Mouse (Mus musculus) right cerebral cortex, postnatal 25 days (tissue): ENCODE measurements around the gene Med29.

Experiments
- DNase-seq: peaks from one replicate; pipeline ENCODE4 v3.0.0; 2022

The Med29 gene

DNA sequence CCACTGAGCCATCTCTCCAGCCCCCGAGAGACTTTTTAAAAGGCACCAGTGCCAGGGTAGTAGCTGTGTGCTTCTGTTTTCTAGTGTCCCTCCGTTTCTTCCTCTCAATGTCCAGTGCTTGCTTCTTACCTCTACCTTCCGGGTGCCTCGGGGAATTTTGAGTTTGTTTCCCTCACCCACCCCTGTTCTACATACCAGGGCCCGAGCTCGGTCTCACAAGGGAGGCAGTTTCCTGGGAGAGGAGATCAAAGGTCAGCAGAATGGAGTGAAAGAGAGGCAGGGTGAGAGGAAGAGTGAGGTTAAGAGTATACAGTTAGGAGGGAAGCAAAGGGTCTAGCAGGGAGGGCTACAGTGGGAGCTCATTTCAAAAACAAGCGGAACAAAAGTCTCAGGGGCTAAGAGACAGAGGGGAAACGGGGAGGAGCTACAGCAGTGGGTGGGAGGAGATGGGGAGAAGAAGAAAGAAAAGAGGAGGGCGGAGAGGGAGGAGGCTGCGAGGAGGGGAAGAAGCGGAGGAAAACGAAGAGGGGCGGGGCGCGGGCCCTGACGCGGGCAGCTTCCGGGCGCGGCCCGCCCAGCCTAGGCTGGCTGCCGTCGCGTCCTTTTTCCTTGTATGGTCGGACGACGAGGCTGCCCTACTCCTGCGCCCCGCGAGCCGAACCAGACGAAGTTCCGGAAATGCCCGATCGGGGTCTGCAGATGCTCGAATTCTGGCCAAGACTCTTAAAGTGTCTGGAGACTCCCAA lies 17.2 kb downstream of the Med29 start:
- peak; percentile 73 for DNase-seq

DNA sequence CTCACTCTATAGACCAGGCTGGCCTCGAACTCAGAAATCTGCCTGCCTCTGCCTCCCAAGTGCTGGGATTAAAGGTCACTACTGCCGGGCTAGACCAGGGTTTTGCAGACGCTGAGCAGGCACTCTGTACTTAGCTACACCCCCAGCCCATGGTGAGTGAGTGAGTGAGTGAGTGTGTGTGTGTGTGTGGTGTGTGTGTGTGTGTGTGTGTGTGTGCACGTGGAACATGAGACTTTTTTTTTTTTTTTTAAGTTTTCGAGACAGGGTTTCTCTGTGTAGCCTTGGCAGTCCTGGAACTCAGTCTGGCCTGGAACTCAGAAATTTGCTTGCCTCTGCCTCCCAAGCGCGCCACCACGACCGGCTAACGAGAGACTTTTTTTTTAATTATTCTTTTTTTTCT lies 17.9 kb downstream of the Med29 start:
- DNase-seq, result no peak

DNA sequence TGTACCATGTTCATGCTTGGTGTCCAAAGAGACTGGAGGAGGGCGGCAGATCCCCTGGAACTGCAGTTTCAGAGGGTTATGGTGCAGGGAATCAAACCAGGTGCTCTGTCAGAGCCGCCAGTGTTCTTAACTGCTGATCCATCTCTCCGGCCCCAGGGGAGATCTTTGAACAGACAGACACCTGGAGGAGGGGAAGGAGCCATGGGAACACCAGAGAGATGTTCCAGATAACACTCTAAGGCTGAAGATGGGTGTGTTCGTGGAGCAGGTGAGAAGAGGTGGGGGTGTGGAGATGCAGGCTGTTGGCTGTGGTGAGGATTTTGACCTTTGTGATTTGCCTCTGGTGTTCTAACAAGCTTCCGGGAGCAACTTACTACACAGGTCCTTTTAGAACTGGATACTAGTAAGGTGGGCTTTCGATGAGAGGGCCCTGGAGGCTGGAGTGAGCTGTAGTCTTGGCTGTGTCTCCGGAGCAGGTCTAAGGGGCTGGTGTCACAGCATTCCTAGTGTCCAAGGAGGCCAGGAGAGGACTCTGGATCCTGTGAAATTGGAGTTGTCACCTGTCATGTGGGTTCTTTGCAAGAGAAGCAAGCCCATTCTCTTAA lies 18.5 kb downstream of the Med29 start:
- no peak for DNase-seq

DNA sequence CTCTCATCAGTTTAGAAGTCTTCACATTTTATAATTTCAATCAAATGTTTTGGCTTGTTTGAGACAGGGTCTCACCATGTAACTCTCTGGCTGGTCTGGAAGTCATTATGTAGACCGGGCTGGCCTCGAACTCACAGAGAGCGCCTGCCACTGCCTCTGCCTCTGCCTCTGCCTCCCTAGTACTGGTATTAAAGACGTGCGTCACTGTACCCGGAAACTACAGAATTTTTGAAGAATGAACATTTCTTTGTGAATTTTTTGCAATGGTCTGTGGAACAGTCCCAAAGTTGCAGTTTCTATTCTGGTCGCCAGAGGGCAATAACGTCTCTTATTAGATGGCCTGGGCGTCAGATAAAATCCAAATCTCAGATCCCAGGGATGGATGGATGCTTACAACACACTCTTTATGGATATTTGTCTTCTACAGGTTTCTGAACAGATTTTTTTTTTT lies 19.4 kb downstream of the Med29 start:
- peak; percentile 57 for DNase-seq

DNA sequence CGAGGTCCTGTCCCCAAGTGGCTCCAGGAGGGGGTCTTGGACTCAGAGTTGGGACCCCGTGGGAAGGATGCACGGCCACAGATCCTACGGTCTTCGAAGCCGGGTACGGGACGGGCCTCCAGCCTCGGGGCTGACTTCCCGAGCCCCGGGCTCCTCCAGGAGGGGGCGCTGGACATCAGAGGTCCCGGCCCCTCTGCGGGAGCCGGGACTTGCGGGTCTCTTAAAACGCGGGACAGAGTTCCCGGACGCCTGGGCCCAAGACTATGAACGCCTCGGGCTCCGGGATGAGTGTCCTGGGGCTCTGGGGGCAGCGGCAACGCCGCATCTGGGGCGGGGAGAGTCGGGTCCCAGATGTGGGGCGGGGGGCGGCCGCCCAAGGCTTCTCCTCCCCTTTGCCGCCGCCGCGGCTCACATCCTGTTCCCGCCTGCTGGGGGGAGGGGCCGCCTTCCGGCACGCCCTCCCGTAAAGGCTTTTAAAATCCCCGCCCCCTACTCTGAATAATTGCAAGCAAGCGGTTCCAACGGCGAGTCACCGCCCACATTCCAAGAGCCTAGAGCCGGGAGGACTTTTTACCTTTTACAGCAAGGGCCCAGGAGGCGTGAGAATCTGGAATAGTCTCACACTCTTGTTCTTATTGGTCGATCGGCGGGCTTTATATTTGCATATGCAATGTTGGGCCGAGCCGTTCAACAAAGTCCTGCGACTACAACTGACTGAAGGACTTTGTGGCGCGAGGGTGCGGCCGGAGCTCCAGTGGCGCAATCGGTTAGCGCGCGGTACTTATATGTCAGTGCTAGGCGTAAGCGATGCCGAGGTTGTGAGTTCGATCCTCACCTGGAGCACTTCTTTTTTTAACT lies 20.0 kb downstream of the Med29 start, which contains the start of gene Plekhg2:
Gene Plekhg2, minus strand, starts transcription at position 349 of the 858 bp plus-strand sequence.
- DNase-seq, result peak; percentile 92

DNA sequence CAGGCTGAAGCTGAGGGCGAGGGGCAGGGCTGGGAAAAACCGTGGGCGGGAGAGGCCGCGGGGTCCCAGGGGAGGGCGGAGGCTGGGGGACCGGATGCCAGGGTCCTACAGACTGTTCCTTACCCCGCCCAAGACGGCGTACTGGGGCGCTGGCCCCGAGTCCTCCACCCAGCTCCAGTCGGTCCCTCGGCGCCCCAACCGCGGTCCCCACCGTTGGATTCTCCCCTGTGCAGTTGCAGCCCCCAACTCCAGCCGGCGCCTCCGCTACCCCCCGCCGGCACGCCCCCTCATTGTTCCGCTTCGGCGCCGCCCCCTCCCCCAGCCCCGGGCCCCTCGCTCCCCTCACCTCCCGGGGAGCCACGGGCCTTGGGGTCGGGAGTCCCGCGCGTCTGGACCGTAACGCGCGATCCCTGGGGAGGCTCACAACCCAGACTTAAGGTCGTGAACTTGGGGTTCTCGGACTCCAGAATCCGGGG lies 21.0 kb downstream of the Med29 start:
- no peak for DNase-seq

DNA sequence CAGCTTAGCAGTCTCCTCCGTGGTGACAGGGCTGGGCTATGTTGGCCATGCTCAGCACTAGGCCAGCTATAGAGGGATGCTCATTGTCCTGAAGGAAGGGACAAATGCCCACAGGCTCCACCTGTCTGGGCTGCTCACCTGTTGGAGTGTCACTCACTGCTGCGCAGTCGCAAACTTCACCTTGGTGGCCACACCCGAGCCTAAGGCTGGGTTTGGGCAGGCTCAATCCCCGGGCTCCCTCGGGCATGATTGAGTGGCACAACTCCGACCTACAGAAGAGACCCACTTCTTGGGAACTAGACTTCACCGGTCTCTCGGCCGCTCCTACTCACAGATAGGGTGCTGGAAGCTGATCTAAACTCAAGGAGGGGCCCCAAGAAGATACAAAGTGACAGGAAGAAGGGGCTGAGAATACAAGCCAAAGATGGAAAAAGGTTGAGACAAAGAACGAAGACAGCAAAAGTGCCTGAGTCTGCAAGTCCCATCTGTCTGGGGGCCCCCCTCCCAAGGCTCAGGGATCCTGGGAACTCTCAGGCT lies 21.5 kb downstream of the Med29 start:
- DNase-seq, result no peak

DNA sequence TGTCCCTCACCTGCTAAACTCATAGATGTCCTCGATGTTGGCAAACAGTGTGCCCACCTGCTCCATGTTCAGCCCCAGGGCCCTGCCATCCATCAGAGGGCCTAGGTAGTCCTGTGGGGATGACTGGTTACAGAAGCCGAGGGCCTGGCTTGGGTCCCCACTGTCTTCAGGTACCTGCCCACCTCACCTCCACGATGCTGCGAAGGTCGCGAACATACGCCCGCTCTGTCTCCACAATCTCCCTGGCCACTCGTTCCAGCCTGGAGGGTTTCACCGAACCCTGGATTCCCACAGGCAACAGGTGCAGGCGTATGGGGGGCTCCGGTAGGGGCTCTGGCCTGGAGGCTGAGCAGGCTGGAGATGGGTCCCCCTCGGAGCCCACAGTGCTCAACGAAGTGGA lies 22.5 kb downstream of the Med29 start:
- no peak for DNase-seq

DNA sequence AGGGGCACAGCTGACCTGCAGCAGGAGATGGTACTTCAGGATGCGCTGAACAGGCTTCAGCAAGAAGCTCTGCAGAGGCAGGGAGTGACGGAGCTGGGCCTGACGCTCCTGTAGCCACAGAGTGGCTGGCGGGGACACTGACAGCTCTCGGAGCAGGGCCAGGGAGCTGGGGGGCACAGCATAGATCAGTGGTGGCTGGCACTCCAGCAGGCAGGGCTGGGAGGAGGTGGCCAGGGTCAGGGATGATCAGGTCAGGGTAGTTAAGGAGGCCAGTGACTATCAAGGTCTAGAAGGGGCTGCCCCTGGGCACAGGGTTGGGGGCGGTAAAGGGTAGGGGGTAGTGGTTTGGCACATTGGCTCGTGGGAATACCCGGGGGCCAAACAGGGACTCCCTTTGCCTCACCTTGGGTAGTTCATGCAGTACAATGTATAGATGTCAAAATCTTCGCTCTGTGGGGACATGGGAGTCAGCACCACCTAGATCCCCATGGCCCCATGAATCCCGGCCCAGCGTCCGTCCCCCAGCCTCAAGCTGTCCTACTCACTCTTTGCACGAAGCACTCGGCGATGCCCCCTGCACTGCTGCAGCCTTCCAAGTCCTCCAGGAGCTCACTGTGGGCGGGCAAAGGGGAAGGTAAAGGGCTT lies 24.1 kb downstream of the Med29 start:
- no peak for DNase-seq

DNA sequence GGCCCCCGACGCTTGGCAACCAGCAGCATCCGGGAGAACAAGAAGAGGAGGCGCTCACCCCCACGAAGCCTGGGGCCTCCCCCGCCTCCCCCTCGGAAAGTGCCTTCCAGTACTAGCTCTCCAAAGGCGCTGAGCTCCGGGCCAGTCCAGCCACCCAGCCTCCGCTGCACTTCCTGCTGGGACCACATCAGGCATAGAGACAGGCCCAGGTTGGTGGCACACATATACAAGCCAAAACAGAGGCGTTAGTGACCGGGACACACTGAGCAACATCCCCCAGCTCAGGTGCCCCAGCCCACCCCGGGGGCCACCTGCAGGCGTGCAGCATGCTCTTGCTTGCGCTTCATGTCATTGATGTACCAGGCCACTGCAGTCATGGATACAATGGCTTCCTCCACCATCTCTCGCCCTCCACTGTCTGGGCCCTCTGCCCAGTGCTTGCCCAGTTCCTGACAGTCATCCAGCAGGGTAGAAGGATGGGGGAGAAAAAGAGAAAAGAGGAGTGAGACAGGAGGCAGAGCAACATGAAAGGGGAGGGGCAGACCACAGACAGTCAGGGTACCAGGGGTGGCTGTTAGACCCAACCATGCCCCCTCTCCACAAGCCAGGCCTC lies 24.7 kb downstream of the Med29 start:
- no peak for DNase-seq

DNA sequence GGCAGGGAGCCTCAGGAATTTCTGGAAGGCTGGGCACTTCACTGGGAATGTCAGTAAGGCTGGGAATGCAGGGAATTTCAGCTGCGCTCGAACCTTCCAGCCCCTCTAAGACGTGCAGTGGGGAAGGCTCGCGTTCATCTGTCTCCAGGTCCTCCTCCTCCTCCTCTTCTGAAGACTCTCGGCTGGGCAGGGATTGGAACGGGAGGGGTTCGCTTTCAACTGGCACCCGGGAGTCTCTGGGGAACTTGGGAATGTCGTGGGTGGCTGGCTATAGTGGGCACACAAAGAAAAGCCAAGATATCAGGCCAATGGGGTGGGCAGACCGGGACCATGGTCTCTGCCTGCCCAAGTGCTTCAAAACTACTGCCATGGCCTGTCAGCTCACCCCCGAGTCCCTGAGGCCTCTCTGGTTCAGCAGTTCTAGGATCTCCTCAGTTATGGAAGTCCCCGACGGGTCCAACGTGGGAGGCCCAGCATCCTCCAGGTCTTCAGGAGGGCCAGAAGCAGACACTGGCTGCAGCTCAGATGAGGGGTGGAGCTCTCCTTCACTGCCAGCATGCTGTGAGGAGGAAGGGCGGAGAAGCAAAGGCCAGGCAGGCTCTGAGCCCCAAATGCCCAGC lies 30.0 kb downstream of the Med29 start:
- DNase-seq, result peak; percentile 2

DNA sequence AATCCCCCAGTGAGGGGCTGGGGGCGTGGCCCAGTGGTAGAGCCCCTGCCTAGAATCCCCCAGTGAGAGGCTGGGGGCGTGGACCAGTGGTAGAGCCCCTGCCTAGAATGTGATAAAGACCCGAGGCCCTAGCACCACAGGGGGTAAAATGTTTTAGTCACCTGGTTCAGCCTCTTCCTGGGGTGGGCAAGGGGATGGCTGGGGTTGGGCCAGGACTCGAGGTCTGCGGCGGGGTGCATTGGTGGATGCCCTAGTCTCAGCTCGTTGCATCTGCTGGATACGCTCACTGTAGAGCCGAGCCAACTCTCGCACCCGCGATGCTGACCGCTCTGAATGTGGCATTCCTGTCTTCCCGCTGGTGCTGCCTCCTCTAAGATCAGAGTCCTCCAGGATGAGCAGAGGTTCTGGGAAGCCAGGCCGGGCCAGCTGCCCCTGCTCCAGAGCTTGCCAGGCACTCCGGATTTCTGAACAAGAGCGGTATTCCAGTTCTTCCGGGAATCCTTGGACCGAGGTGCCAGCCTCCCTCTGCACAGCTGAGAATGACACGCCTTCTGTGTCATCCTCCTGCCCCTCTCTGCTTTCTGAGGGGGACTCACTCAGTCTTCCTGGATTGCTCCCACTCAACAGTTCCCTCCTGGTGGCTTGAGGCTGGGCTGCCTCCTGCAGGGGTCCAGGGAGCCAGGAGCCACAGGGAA lies 30.7 kb downstream of the Med29 start:
- DNase-seq, result peak; percentile 2

DNA sequence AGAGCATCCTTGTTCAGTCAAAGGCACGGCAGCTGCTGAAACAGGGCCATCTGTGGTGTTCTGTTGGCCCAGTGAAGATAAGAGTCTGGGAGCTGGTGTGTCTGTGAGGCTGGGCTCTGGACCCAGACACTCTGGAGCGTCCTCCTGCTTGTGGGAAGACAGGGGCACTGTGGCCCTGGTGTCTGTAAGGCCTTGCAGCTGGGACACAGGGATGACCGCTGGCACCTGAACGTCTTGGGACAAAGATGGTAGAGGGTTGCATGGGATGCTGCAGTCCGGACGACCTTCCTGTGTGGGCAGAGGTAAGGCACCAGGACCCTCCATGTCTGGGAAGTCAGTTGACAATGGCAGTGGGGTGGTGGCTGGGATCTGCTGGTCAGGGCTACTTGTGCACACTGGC lies 32.2 kb downstream of the Med29 start:
- DNase-seq, result peak; percentile 2

DNA sequence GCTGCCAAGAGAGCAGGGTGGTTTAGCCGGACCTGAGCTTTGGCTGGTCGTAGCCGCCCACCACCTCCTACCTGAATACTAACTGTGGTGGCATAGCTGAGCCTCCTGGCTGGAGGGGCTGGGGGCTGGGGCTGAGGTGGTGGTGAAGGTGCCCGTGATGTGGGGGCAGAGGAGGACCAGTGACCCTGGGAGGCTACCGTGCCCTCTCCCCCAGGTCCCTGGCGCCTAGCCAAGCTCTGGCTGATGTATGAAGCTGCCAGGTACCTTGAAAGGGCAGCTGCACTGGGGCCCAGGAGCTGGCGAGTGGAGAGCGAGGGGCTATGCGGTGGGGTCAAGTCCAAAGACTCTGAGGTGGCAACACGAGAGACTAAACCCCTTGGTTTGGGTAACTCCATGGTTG lies 32.7 kb downstream of the Med29 start:
- DNase-seq, result no peak

DNA sequence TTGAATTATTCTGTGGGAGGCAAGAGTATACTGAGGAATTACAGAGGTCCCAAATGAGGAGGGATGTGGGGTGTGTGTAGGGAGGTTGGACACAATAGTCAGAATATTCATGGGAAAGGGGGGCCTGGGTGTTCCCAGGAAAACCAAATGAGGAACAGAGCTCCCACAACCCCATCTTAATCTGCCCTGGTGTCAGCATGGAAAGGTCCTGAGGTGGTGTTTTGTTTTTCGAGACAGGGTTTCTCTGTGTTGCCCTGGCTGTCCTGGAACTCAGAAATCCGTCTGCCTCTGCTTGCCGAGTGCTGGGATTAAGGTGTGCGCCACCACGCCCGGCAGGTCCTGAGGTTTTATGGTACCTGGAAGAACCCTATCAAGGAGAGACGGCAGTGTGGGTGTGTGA lies 34.1 kb downstream of the Med29 start:
- DNase-seq, result no peak

DNA sequence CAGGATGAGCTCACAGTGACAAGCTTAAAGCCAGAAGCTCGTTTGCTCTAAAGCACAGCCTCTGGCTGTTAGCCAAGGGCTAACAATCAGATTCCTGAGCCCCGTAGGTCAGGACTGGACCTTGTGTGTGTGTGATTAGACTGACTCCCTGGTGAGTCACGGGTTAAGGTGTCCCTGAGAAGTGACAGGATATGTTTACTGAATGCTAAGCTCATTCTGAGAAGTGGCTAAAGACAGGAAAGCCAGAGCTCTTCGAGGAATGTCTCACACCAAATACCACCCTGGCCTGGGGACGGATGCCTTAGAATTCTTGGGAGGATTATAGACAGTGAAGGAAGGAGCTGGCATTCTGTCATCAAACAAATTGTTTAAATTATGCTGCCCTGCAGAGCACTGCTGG lies 34.5 kb downstream of the Med29 start:
- no peak for DNase-seq

DNA sequence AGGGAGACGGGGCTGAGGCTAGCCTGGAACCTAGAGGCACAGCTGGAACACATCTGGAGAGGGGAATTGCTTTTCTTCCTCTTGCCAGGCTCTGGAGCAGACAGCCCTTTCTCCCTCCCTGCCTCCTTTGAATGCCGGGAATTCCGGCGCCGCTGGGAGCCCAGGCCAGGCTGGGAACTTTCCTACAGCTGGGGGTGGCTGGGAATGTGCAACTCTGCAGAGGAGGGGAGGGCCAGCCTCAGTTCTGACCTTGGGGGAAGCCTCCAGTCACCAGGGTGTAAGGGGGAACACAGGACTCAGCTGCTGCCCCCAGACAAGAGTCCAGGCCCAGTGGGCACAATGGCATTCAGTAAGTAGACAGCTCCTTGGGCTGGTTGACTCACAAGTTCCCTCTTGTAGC lies 35.5 kb downstream of the Med29 start:
- DNase-seq, result no peak

DNA sequence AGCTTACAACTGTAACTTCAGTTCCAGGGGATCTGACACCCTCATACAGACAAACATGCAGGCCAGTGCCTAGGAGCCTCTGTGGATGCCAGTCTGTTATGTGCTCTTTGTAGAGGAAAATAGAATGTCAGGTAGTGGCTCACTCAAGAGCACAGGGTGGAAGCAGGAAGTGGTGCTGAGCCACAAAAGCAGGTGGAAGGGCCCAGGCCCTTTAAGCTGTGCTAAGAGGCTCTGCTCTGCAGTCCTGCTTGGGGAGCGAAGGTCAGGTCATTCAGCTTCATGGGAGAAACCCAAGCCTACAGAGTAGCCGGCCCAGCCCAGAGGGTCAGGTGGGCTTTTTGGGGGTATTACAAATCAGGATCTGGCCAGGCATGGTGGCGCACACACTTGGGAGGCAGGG lies 37.3 kb downstream of the Med29 start:
- DNase-seq, result no peak

DNA sequence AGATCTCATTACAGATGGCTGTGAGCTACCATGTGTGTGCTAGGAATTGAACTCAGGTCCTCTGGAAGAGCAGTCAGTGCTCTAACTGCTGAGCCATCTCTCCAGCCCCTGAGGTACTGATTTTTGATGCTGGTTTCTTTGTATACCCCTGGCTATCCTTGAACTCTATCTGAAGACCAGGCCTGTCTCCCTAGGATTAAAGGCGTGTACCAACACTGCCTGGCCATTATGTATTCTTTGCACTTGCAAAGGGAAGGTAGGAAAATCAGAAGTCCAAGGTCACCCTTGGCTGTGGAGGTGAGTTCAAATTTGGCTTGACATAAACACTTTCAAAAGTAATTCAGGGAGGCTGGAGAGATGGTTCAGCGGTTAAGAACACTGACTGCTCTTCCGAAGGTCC lies 37.9 kb downstream of the Med29 start:
- DNase-seq, result no peak

DNA sequence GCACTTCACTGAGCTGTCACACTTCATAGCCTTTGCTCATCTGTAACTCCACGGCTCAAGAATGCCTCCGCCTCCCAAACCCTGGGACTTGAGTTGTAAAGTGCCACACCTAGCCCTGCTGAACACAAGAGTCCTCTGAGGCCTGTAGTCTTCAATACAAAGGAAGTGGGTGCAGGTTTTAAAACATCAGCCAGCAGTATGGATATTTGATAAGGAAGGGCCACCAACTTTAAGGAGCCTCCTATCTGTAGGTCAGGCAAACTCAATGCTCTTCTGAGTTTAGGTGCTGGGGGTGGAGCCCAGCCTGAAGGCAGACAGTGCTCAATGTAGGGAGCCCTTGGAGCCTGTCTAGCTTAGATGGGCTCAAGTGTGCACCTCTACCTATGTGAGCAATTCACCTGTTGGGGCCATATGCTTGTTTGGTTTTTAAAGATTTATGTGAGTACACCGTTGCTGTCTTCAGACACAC lies 38.4 kb downstream of the Med29 start:
- no peak for DNase-seq

DNA sequence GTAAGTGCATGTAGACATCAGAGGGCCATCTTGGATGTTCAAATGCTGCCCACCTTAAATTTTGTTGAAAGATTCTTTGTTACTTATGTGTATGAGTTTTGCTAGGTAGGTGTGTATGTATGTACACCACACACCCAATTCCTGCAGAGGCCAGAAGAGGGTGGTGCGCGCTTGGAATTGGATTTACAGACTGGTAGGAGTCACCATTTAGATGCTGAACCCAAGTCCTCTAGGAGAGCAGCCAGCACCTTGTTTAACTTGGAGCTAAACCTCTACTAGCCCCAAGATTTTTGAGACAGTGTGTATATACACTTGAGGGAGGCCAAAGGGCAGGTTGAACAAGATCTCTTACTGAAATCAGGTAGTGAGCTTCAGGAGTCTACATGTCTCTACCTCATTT lies 39.2 kb downstream of the Med29 start:
- no peak for DNase-seq
